12 mouse cellular contexts compared by ENCODE assay signal in the genomic region with DNA sequence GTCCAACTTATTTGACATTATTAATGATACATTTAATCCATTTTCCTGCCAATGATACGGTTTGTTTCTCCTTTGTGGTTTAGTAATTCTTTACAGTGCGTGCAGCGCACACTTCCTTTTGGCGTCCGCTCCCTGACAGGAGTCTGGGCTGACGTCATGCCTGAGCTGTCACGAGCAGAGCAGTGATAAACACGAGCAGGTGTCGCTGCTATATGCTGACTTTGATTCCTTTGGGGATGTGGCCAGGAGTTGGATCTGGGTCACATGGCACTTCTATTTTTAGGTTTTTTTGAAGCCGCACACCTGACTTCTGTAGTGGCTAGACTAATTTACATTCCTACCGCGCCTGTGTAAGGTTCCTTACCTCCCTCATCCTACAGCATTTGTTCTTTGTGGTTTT. TPM values are rescaled to one million over a fixed set of nuclear protein-coding genes. Genes with fewer than 3 reads are reported as not detected.
DNase-seq lines count a peak whose midpoint lies in the region; ATAC-seq and TF ChIP-seq lines count a peak whose summit lies in the region.
"Had no signal": no experiment of that assay in that cellular context is flagged by ENCODE, and none has a peak within 500 bp of the region (broad histone marks: within the 10 kb centered on the region; RNA-seq: fewer than 3 reads in every experiment).

No protein-coding gene starts in this region.

- no peak overlapping the region for H3K27ac ChIP-seq in intestine, postnatal 0 days (ENCODE audit: low read depth, low read length)
- no peak overlapping the region for H3K27ac ChIP-seq in intestine, embryonic 16.5 days (ENCODE audit: low read length)
- H3K27ac ChIP-seq in stomach, embryonic 16.5 days (ENCODE audit: low read length) = no peak overlapping the region
- H3K27ac ChIP-seq: intestine, embryonic 15.5 days had no signal

- H3K4me2 ChIP-seq in intestine, postnatal 0 days (replicated peaks; ENCODE audit: low read depth) = no peak overlapping the region
- H3K4me2 ChIP-seq in intestine, embryonic 16.5 days (ENCODE audit: low read depth, low read length) = no peak overlapping the region
- H3K4me2 ChIP-seq in stomach, embryonic 16.5 days (ENCODE audit: low read depth, low read length) = no peak overlapping the region
- H3K4me2 ChIP-seq: intestine, embryonic 15.5 days had no signal

- WGBS in intestine, postnatal 0 days = 66% methylated on average over 12 of the region's 12 CpGs
- 73% methylated on average over 12 of the region's 12 CpGs for WGBS in intestine, embryonic 16.5 days
- 52% methylated on average over 12 of the region's 12 CpGs for whole genome bisulfite sequencing in stomach, embryonic 16.5 days

- no peak overlapping the region for H3K9ac ChIP-seq in intestine, postnatal 0 days (ENCODE audit: low read depth, low read length)
- no peak overlapping the region for H3K9ac ChIP-seq in intestine, embryonic 16.5 days (ENCODE audit: low read depth, low read length)
- H3K9ac ChIP-seq in stomach, embryonic 16.5 days (ENCODE audit: low read length) = no peak overlapping the region
- H3K9ac ChIP-seq: intestine, embryonic 15.5 days had no signal

- no peaks in the 10 kb centered on the region for H3K27me3 ChIP-seq in intestine, postnatal 0 days (replicated peaks; ENCODE audit: control insufficient read depth, insufficient read depth, low read length)
- no peaks in the 10 kb centered on the region for H3K27me3 ChIP-seq in intestine, embryonic 16.5 days (replicated peaks; ENCODE audit: control insufficient read depth, insufficient read depth, low read length)
- no peaks in the 10 kb centered on the region for H3K27me3 ChIP-seq in stomach, embryonic 16.5 days (ENCODE audit: control insufficient read depth, insufficient read depth, low read length)
- H3K27me3 ChIP-seq: intestine, embryonic 15.5 days had no signal

- peak; percentile 22 to 30 for DNase-seq in cerebellum, postnatal 14 days
- DNase-seq in cerebellum, adult 11 months = no peak
- DNase-seq in thymus, postnatal 0 days (ENCODE audit: low spot score) = peak; percentile 27
- no peak for DNase-seq in thymus, adult 18-20 months
- DNase-seq in adrenal gland, postnatal 25 days = no peak
- DNase-seq: liver; thymus, adult 2 months had no signal

- no peaks in the 10 kb centered on the region for H3K9me3 ChIP-seq in intestine, postnatal 0 days (ENCODE audit: control insufficient read depth)
- H3K9me3 ChIP-seq in intestine, embryonic 16.5 days (ENCODE audit: control insufficient read depth, low read length) = no peaks in the 10 kb centered on the region
- 0 out of 2 replicates have a peak, but pooled peaks cover 2% of the 10 kb centered on the region for H3K9me3 ChIP-seq in stomach, embryonic 16.5 days (replicated peaks; ENCODE audit: control insufficient read depth, low read length)
- H3K9me3 ChIP-seq: intestine, embryonic 15.5 days had no signal

- ATAC-seq in intestine, postnatal 0 days = 0 out of 2 replicates have a peak, but pooled peaks have one; percentile 25
- ATAC-seq in intestine, embryonic 16.5 days = no peak
- peak; percentile 73; the same call in 1 of the 2 replicates for ATAC-seq in stomach, embryonic 16.5 days (ENCODE audit: insufficient read depth, low FRiP score)
- ATAC-seq: intestine, embryonic 15.5 days had no signal

- TF ChIP-seq CTCF in intestine, postnatal 0 days (IDR thresholded peaks at IDR 0.05; ENCODE audit: low read depth) = no peak

- no peaks in the 10 kb centered on the region for H3K36me3 ChIP-seq in intestine, postnatal 0 days (ENCODE audit: control insufficient read depth, insufficient read depth)
- H3K36me3 ChIP-seq in intestine, embryonic 16.5 days (ENCODE audit: control insufficient read depth, insufficient read depth, low read length) = no peaks in the 10 kb centered on the region
- H3K36me3 ChIP-seq in stomach, embryonic 16.5 days (ENCODE audit: control insufficient read depth, insufficient read depth, low read length) = no peaks in the 10 kb centered on the region
- H3K36me3 ChIP-seq: intestine, embryonic 15.5 days had no signal

- H3K4me1 ChIP-seq in intestine, postnatal 0 days (replicated peaks; ENCODE audit: control insufficient read depth, insufficient read depth, low read length) = no peaks in the 10 kb centered on the region
- no peaks in the 10 kb centered on the region for H3K4me1 ChIP-seq in intestine, embryonic 16.5 days (ENCODE audit: control insufficient read depth, insufficient read depth, low read length)
- H3K4me1 ChIP-seq in stomach, embryonic 16.5 days (ENCODE audit: control insufficient read depth, insufficient read depth, low read length) = no peaks in the 10 kb centered on the region
- H3K4me1 ChIP-seq: intestine, embryonic 15.5 days had no signal

- H3K4me3 ChIP-seq in intestine, postnatal 0 days (ENCODE audit: low read depth, low read length) = no peak overlapping the region
- no peak overlapping the region for H3K4me3 ChIP-seq in intestine, embryonic 16.5 days (ENCODE audit: low read length)
- no peak overlapping the region for H3K4me3 ChIP-seq in stomach, embryonic 16.5 days (replicated peaks; ENCODE audit: low read length)
- H3K4me3 ChIP-seq: intestine, embryonic 15.5 days had no signal

RNA-seq across cellular contexts. Expression of a gene that starts 17.2 kb away (rescaled TPM):
- 0.50 and 0.68 TPM in 2 replicates for polyA plus RNA-seq in intestine, postnatal 0 days (2015; fragmentation: Nextera tagmentation; extraction: Ambion mirVana)
- 0.24 and 0.37 TPM in 2 replicates for polyA plus RNA-seq in intestine, embryonic 16.5 days (2015; fragmentation: Nextera tagmentation; extraction: Ambion mirVana)
- polyA plus RNA-seq in thymus, postnatal 0 days (2015; fragmentation: Nextera tagmentation; extraction: Ambion mirVana) = 0.08 TPM in 1 of 2 replicates, not detected in the other
- 0.48 and 0.56 TPM in 2 replicates for polyA plus RNA-seq in stomach, embryonic 16.5 days (2015; fragmentation: Nextera tagmentation; extraction: Ambion mirVana)
- total RNA-seq in adrenal gland, postnatal 25 days (2021) = 0.33 and 0.36 TPM in 2 replicates
- total RNA-seq: megakaryocyte-erythroid progenitor cell, adult 5-6 weeks had no signal

RNA-seq across cellular contexts. Expression of a gene that starts 35.6 kb away (rescaled TPM):
- 0.42 TPM in 1 of 2 replicates, not detected in the other for polyA plus RNA-seq in intestine, postnatal 0 days (2015; fragmentation: Nextera tagmentation; extraction: Ambion mirVana)
- polyA plus RNA-seq in intestine, embryonic 16.5 days (2015; fragmentation: Nextera tagmentation; extraction: Ambion mirVana) = 0.59 and 0.60 TPM in 2 replicates
- polyA plus RNA-seq in thymus, postnatal 0 days (2015; fragmentation: Nextera tagmentation; extraction: Ambion mirVana) = 2.7 and 3.5 TPM in 2 replicates
- 0.50 TPM in 1 of 2 replicates, not detected in the other for polyA plus RNA-seq in stomach, embryonic 16.5 days (2015; fragmentation: Nextera tagmentation; extraction: Ambion mirVana)
- total RNA-seq in adrenal gland, postnatal 25 days (2021) = 1.00 and 1.2 TPM in 2 replicates
- total RNA-seq: megakaryocyte-erythroid progenitor cell, adult 5-6 weeks had no signal

Comparison
In these comparisons a context has a peak if more than half of its experiments do, and no peak if none do; other contexts are left out.
1. DNase-seq: peak in cerebellum, postnatal 14 days (2 of 2) and thymus, postnatal 0 days (single experiment); none in cerebellum, adult 11 months (single experiment), thymus, adult 18-20 months (0 of 2) and adrenal gland, postnatal 25 days (single experiment).